Mouse (Mus musculus) urinary bladder, adult 2 months (tissue): ENCODE results near the gene Sipa1l3. TPM values are rescaled to one million over a fixed set of nuclear protein-coding genes. Genes with fewer than 3 reads are reported as not detected.

Experiments
- DNase-seq: peaks from one replicate; pipeline ENCODE4 v3.0.0; 2022; ENCODE audit warnings: low spot score
- polyA plus RNA-seq: library from polyadenylated mRNA; depleted of rRNA; stranded (reverse); fragments of >200 nt; gene quantifications from 2 replicates; pipeline ENCODE4 v1.2.3, GENCODE M21; 2012

Sipa1l3 gene
- polyA plus RNA-seq, 1 experiment = 18.4 TPM

DNA sequence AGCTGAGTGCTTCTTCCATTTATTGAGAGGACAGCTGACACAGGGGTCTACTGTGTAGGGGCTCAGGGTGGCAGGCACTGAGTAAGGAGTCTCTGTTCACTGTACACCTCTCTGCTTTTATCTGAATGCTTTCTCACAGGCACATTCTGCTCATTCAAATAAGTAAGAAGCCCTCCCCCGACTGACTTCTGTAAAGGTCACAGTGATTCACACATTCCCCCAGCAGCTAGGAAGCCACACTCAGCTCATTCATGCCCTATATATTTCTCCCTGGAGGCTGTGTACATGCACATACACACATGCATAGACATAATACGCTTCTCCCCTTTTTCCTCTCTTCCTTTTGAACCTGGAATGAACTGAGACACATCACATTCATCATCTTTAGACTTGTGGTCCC, 74.4 kb downstream of the Sipa1l3 start:
- no peak for DNase-seq

DNA sequence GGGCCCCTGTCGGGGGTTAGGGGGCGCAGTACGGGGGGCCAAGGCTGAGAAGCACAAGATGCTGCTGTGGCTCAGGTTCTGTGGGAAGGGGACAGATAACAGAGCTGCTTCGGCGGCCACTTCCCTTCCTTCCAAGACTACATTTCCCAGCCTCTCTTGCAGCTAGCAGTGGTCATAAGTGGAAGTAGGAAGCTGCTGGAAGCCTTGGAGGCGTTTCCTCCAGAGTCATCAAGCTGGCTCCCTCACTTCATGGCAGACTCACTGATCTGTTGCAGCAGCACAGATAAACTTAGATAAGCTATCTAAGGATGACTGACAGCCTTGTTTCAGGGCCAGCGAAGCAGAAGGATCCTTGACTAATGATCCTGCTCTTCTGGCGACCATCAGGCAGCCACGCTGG, 76.6 kb downstream of the Sipa1l3 start:
- no peak for DNase-seq

DNA sequence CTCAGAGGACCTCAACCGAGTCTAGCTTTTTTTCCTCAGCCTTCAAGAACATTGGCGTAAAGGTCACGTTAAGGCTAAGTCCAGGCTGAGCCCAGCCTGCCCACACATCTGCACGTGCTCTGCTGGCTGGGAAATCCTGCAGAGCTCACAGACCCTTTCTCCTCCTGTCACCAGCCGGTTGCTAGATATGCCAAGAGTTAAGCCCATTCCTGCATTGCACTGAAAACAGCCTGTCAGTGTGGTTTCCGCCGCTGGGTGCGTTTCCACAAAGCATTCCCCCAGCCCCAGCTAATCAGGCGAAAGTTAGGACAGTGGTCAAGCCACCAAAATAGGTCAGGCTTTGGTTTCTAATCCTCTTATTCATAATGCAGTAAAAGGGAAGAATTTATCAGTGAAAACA, 77.3 kb downstream of the Sipa1l3 start:
- no peak for DNase-seq

DNA sequence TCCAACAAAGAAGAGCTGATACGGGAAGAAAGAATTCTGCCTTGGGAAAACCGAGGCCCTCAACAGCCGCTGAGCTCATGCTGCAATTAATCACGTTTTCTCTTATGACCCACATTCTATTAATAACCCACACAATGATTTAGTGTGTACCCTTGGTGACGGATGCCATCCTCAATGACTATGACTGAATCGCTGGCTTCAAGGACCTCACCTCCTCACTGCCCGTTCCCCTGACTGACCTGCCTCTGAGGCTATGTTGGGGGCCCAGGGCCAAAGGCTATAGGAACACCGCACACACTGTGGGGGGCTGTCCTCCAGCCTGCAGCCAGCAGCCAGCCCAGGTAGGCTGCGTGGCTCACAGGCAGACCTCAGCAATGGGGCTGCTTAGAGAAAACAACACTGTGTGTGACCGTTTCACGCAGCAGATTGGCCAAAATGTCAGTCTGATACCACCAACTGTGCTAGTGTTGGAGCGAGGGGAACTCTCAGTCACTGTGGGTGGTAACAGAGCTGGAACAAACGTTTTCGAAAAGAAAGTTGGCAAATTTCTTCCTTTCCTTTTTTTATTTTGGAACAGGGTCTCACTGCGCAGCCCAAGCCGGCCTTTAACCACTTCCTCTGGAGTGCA, 79.7 kb downstream of the Sipa1l3 start:
- DNase-seq = no peak

DNA sequence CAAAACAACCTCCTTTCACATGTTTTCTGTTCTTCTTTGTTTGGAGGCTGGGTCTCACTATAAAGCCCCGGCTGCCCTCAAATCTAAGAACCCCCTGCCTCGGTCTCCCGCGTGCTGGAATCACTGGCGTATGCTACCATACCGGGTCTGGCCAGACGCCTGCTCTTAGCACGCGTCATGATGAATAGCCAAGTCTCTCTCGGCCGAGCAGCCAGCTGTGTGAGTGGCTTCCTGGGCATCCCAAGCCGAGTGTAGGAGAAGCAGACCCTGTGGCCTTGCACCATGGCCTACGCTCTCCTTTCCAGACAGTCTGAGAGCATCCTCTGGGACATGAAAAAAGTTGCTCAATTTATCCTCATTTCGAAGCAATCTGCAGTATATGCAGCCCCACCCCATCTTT, 80.2 kb downstream of the Sipa1l3 start:
- no peak for DNase-seq

DNA sequence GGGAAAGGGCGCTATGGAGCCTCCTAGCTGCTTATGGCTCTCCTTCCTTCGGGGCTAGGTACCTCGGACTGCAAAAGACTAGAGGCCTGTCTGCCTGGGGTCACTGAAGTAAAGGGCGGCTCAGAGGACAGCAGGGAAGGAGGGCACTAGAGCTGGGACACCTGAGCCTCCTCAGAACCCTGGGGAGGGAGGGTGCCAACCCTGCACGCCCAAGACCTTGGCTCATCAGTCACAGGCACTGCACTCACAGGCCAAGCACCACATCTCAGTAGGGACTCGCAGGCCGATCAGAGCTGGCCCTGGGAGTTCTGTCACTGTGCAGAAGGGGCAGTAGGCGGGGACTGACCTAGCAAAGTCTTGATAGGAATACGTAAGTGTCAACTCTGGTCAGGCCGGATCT, 81.4 kb downstream of the Sipa1l3 start:
- no peak for DNase-seq

DNA sequence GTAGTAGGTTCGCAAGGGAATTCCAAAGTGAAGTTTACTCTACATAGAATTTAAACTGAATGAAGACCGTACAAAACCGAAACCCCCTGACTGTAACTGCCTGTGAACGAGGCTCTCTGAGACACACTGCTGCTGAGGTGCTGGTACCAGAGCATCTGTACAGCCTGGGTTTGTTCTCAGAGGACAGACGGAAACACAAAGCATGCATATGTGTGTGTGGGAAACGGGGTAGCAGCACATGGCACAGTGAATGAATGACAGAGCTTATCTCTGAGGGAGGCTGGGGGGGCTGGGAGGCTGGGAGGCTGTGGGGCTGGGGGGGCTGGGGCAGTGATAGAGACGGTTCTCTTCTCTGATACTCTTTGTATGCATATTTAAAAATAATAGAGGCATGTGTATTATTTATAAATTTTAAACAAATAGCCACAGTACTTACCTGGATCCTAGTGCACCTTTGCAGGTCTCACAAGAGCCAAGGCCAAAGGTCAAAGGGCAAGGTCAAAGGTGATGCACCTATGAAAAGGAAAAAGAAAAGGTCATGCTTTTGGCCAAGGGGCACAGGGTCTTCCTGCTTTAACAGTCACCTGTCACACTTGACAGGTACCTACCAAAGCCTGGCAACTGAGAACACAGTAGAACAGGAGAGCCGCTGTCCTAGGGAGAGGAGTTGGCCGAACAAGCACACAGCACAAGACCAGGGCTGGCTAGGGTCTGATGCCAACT, 84.0 kb downstream of the Sipa1l3 start:
- DNase-seq = no peak

DNA sequence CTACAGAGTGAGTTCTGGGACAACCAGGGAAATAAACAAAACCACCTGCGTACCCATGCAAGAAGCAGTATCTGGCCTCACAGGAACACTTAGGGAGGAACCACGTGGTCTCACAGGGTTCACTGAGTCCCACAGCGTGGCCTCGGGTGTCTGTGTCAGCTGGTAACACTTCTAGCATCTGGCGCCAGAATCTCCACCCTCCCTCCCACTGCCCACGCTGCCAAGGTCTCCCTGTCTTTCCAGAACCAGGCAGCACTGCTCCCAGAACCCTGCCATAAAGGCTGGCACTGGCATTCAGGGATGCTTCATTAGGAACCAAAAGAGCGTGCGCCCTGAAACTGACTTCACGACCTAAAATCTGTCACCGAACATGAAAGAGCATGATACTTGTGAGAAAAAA, 84.7 kb downstream of the Sipa1l3 start:
- DNase-seq = no peak

DNA sequence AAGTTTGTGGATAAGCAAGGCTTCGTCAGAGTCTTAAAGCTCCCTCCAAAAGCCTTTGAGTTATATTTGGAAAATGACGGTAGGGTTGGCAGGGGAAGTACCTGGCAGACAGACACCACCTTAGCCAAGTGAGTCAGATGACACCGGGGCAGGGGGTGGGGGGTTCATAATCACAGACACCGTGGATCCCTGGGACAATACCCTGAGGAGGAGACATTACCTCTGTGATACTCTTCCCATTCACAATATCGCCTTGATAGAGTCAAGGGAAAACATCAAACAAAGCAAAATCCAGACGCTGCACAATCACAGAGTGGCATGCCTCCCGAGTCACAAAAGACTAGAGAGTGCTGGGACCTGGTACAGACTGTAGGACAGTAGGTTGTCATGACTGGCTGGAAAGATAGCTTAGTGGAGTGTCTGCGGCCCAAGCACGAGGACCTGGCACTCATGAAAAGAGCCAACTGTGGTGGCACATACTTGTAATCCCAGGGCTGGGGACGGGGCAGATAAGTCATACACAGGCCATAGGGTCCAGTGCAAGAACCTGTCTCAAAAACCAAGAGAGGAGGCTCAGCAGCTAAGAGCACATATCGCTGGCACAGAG, 85.4 kb downstream of the Sipa1l3 start:
- DNase-seq = no peak

DNA sequence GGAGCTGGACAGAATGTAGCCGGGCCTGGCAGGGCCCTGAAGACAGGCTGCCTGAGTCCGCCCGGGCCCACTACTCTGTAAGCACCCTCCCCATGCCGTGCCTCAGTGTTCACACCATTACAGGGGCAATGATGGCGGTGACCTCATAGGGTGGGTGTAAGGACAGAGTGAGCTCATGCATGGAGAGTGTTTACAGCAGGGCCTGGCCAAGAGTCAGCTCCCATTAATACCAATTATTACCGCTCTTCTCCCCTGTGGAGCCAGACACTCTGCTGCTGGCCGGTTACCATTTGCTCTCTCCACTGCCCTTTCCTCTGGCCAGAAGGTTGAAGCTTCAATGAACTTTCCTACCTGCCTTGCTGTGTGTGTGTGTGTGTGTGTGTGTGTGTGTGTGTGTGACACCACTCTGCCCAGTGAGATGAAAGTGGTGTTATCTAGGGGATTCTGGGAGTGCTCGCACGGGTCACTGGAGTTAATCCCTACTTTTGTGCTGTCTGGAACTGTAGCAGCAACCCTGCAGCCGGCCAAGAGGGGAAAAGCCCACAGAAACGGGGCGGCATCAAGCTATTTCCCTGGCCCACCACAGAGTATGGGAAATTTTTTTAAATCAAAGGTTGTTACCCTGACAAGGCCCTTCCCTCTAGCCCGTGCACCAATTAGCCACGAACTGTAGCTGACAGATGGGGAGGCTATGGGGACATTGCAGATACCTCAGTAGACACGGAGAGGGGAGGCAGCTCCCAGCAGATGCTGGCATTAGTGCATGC, 86.1 kb downstream of the Sipa1l3 start:
- no peak for DNase-seq

DNA sequence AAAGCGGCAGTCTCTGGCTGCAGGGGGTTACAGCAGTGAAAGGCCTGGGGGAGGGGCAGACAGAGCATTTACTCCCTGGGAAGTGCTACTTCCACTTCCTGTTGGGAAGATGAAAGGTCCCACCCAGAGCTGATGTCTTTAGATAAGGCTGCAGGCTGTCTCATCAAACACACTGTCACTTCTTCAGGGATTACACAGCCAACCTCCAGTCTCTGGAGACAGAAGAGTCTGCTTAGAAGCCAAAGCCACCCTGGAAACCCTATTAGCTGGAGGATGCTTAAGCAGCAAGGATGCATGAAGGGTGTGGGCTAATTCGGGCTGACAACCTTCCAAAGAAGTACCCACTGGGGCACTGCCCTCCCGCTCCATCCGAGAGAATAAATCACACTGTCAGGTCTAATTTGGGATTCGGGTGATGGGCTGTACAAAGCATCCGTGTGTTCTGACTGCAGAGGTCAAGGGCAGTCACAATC, 87.7 kb downstream of the Sipa1l3 start:
- DNase-seq = no peak

DNA sequence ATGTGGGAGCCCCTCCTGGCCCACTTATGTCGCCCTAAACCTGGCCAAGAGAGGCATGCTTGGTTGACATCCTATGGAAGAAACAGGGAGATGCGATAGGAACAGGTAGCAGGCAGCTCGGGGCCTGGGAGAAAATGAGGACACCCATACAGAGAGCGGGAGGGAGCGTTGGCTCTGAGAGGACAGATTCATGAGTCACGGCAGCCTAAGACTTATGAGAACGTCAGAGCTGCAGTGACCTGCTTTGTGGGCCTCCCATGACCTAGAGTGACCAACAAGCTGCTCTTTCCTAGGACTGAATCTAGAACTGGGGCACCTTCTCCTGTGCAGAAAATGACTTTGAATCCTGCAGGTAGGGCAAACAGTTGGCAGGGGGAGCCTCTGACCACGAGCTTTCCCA, 92.4 kb downstream of the Sipa1l3 start:
- DNase-seq = no peak

DNA sequence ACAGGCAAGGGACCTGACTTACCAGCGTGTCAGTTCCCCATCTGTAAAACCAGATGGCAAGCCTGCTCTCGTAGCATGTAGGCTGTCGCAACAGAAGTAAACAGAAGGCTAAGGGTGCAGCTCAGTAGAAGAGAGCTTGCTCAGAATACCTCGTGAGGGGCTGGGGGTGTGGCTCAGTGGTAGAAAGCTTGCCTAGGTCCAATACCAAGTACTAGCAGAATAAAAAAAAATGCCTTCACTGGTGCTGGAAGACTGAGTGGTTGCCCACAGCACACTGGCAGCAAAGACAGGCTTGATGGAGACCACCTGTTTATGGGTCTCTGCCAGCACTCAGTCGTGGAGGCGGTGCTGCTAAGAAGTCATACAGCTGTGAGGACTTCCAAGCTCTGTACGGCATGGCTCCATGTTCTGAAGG, 93.0 kb downstream of the Sipa1l3 start:
- DNase-seq = no peak

DNA sequence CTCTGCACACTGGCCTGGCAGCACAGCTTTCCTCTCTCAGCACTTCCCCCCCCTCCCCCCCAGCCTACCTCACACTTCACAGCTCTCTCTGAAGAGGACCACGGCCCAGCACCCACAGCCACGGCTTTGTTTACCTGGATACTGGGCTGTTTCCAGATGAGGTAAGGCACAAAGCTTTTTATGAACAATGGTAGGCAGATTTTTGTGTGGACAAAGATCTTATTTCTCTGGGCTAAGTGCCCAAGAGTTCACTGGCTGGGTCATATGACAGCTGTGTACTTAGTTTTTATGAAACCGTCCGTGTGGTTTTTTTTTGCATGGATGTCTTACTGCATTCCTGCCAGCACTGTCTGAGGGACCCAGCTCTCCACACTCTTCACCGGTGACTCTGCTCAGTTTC, 93.8 kb downstream of the Sipa1l3 start:
- DNase-seq = no peak

DNA sequence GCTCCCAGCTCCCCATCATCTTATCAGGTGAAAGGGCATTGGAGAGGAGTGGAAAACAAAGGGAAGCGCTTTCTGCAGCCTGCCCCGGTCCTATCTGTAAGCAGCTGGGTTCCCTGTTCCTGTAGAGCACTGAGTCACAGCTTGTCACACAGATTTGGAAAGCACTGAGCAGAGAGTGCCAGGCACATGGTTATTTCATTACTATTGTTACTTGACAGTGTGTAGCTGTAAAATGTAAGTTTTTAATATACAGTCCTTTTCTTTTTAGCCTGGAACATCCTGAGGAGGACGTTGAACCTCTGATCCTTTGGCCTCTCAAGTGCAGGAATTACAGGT, 96.6 kb downstream of the Sipa1l3 start:
- no peak for DNase-seq

DNA sequence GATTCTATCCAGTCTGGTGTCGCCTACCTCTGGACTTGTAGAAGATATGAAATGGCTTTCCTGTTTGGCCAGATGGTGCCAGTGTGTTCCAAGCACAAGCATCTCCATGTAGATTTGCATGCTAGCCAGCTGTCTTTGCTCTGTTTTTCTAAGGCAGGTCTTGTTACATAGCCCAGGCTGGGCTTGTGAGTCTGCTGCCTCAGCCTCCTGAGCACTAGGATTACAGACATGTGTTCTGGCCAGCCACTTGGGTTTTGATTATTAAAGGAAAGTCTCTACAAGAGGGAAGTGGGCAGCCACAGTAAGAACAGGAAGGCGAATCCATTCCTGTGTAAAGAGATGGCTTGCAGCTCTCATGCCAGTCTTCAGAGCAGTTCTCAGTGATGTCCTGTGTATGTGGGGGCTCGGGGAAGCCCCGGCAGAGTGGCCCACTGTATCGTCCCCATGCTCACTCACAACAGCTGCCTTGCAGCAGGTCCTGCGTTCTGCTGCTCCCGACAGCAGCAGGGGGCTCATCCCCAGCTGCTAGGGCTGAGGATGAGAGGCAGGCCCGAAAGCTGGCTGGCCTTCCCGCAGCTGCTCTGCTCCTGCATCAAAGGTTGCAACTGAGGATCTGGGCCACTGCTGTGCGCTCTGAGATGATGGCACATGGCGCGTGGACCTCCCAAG, 97.1 kb downstream of the Sipa1l3 start:
- DNase-seq = no peak

DNA sequence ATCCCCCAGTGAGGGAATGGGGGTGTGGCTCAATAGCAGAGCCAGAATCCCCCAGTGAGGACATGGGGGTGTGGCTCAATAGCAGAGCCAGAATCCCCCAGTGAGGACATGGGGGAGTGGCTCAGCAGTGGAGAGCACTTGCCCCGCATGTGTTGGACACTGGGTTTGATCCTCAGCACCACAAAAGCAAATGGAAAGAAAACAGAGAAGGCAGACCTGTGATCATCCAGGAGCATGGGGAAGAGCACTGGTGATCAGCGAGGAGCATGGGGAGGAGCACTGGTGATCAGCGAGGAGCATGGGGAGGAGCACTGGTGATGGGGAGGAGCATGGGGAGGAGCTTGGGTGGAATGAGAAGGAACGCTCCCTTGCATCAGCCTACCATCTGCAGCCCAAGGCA, 98.6 kb downstream of the Sipa1l3 start:
- DNase-seq = no peak

DNA sequence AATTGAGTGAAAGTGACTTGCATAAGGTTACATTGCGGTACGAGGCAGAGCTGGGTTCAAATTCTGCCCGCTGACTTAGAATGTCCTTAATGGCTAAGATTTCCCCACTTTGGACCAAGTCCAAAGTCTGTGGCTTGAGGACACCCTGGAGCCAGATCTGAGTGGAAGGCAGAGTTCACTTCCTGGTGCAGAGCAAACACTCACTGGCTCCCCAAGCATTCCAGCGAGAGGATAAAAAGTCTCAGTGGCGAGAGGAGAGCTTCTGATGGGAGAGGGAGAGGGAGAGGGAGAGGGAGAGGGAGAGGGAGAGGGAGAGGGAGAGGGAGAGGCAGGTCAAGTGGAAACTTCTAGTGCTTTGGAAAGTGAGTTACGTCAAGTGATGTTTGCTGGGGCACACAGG, 100.2 kb downstream of the Sipa1l3 start:
- no peak for DNase-seq

DNA sequence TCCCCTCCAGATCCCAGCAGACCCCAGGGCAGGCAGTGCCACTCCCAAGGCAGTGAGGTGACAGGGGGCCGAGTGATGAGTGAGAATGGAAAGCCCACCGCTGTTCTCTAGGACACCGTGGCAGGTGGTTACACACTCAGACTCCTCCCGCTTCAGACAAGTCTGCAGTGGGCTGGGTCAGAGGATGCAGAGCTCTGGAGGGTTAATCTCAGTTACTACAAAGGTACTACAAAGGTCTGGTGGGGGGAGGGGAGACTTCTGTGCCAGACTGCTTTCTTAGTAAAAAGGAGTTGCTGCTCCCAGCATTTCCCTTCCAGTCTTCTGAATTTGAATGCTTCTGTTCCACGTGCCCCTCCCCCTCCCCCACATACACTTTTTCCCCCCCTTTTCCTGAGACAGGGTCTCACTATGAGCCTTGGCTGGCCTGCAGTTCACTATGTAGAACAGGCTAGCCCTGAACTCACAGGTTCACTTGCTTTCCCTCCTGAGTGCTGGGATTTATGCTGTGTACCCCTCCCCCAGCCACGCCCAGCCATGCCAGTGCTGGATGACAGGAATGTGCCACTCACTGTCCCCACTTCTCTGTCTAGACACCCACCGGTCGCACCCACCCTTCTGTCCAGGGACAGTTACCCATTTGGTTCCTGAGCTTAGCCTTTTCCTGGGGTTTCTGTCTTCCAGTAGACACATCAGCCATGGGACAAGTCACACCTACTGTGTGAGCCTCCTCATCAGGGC, 100.9 kb downstream of the Sipa1l3 start:
- DNase-seq = no peak

DNA sequence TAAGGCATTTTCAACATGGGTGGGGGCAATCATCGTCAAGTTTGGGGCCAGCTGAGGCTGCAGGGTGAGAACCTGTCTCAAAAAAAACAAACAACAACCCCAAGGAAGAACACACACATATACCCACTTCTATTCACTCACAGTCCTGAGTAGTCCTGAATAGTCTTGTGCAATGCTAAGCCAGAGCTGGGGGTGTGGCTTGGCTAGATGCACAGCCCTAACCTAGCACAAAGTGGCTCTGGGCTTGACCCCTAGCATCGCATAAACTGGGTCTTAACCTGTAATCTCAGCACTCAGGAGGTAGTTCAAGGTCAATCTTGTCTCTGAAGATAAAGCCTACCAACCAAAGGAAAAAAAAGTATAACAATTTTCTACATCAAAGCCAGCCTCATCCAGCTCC, 101.5 kb downstream of the Sipa1l3 start:
- no peak for DNase-seq

DNA sequence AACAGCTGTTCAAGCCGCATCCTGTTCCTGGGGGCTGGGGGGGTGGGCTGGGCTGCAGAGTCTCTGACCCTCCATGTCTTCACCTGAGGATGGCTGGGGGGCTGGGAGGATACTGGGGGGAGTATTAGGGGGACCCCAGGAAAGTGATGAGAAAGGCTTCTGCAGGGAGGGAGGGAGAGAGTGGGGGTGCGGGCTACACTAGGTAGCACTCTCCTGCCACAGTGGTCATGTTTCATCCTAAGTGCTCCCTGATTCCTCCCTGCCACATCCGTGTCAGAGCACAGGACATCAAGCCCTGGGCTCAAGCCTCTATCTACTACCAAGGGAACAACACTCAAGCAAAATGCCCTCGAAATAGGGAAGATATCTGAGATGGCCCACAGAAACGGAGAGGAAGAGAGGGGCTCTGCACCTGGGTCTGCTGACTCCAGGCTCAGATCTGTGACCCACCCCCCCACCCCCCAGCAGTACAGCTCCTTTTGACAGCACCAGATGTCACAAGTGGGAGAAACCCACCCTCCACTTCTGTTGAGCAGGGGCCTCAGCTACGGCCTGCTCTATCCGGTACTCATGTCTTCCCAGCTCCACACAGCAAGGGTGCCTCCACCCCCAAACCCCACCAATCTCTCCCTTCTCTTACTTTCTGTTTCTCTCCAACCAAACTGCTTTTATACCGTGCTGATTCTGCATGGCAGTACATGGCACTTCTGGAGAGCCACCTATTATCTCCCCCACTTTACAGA, 106.4 kb downstream of the Sipa1l3 start:
- no peak for DNase-seq
